Mouse (Mus musculus): Measurements from ENCODE around the gene Col4a1. TPM values are rescaled to one million over a fixed set of nuclear protein-coding genes. Genes with fewer than 3 reads are reported as not detected.

Col4a1 gene
- polyA plus RNA-seq, 1 experiment from 2014 or later = 123 TPM

- 93% methylated on average over 5 of the region's 5 CpGs for WGBS
- Histone ChIP-seq H3K27ac (replicated peaks; ENCODE audit: low read depth, low read length) (no peak overlapping the region), H3K36me3 (ENCODE audit: control insufficient read depth, insufficient read depth, low read length) (no peaks in the 10 kb centered on the region), H3K9ac (replicated peaks; ENCODE audit: low read length) (no peak overlapping the region), H3K4me2 (ENCODE audit: low read length) (no peak overlapping the region), H3K4me3 (replicated peaks; ENCODE audit: low read depth, low read length) (no peak overlapping the region), H3K4me1 (ENCODE audit: control insufficient read depth, insufficient read depth, low read length) (no peaks in the 10 kb centered on the region), H3K9me3 (ENCODE audit: control insufficient read depth, low read length) (no peaks in the 10 kb centered on the region), H3K27me3 (ENCODE audit: control insufficient read depth, insufficient read depth, low read length) (no peaks in the 10 kb centered on the region)
- ATAC-seq (ENCODE audit: low FRiP score, low TSS enrichment) (no peak), DNase-seq (no peak)
These were observed 10.3 kb upstream of the Col4a1 start for GRCm38 (mm10) chr8:11322724-11323585.

DNA sequence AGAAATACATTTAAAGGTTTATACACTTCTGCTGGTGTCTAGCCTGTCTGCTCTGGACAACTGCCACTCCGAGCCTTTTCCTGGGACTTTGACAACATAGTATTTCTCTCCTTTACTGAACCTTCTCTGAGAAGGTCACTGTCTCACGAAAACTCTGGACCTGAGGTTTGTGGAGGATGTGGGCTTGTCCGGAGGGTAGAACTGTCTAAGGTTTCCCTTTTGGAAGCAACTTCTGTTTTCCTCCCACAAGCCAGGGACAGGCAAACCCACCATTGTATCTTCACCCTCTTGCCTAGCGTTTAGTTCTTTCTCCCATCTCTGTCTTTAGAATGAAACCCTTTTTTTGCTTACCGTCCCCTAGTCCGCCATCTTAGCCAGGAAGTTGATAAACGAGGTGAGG lies 9.2 kb upstream of the Col4a1 start:
- H3K9ac ChIP-seq (replicated peaks; ENCODE audit: low read length) = no peak overlapping the region
- 88% methylated on average over 7 of the region's 7 CpGs for WGBS
- no peak overlapping the region for H3K27ac ChIP-seq (replicated peaks; ENCODE audit: low read depth, low read length)
- H3K36me3 ChIP-seq (ENCODE audit: control insufficient read depth, insufficient read depth, low read length) = no peaks in the 10 kb centered on the region
- no peak overlapping the region for H3K4me2 ChIP-seq (ENCODE audit: low read length)
- no peak for DNase-seq
- ATAC-seq (ENCODE audit: low FRiP score, low TSS enrichment) = no peak
- H3K27me3 ChIP-seq (ENCODE audit: control insufficient read depth, insufficient read depth, low read length) = no peaks in the 10 kb centered on the region
- no peak overlapping the region for H3K4me3 ChIP-seq (replicated peaks; ENCODE audit: low read depth, low read length)
- H3K4me1 ChIP-seq (ENCODE audit: control insufficient read depth, insufficient read depth, low read length) = no peaks in the 10 kb centered on the region
- no peaks in the 10 kb centered on the region for H3K9me3 ChIP-seq (ENCODE audit: control insufficient read depth, low read length)

- H3K4me1 ChIP-seq (ENCODE audit: control insufficient read depth, insufficient read depth, low read length) = no peaks in the 10 kb centered on the region
- H3K4me3 ChIP-seq (replicated peaks; ENCODE audit: low read depth, low read length) = no peak overlapping the region
- H3K9ac ChIP-seq (replicated peaks; ENCODE audit: low read length) = no peak overlapping the region
- 85% methylated on average over 11 of the region's 11 CpGs for WGBS
- H3K27ac ChIP-seq (replicated peaks; ENCODE audit: low read depth, low read length) = no peak overlapping the region
- H3K9me3 ChIP-seq (ENCODE audit: control insufficient read depth, low read length) = no peaks in the 10 kb centered on the region
- ATAC-seq (ENCODE audit: low FRiP score, low TSS enrichment) (no peak), DNase-seq (no peak)
- no peak overlapping the region for H3K4me2 ChIP-seq (ENCODE audit: low read length)
- peaks cover 4% of the 10 kb centered on the region; the same call in 1 of the 2 replicates for H3K27me3 ChIP-seq (ENCODE audit: control insufficient read depth, insufficient read depth, low read length)
- H3K36me3 ChIP-seq (ENCODE audit: control insufficient read depth, insufficient read depth, low read length) = no peaks in the 10 kb centered on the region
These were observed 6.8 kb upstream of the Col4a1 start for GRCm38 (mm10) chr8:11319405-11319804.

GRCm38 (mm10) chr8:11316118-11316517 lies 3.5 kb upstream of the Col4a1 start:
- H3K27me3 ChIP-seq (ENCODE audit: control insufficient read depth, insufficient read depth, low read length) = peaks cover 30% of the 10 kb centered on the region; the same call in 1 of the 2 replicates
- no peaks in the 10 kb centered on the region for H3K9me3 ChIP-seq (ENCODE audit: control insufficient read depth, low read length)
- H3K9ac ChIP-seq (replicated peaks; ENCODE audit: low read length) = no peak overlapping the region
- DNase-seq = no peak
- 76% methylated on average over 6 of the region's 6 CpGs for WGBS
- ATAC-seq (ENCODE audit: low FRiP score, low TSS enrichment) = no peak
- peaks cover 18% of the 10 kb centered on the region for H3K4me1 ChIP-seq (ENCODE audit: control insufficient read depth, insufficient read depth, low read length)
- no peak overlapping the region for H3K27ac ChIP-seq (replicated peaks; ENCODE audit: low read depth, low read length)
- no peak overlapping the region for H3K4me2 ChIP-seq (ENCODE audit: low read length)
- H3K4me3 ChIP-seq (replicated peaks; ENCODE audit: low read depth, low read length) = no peak overlapping the region
- H3K36me3 ChIP-seq (ENCODE audit: control insufficient read depth, insufficient read depth, low read length) = no peaks in the 10 kb centered on the region

GRCm38 (mm10) chr8:11315179-11315943 lies 2.7 kb upstream of the Col4a1 start:
- peaks cover 18% of the 10 kb centered on the region for H3K4me1 ChIP-seq (ENCODE audit: control insufficient read depth, insufficient read depth, low read length)
- DNase-seq (no peak), ATAC-seq (ENCODE audit: low FRiP score, low TSS enrichment) (no peak)
- no peak overlapping the region for H3K4me3 ChIP-seq (replicated peaks; ENCODE audit: low read depth, low read length)
- no peak overlapping the region for H3K4me2 ChIP-seq (ENCODE audit: low read length)
- no peak overlapping the region for H3K27ac ChIP-seq (replicated peaks; ENCODE audit: low read depth, low read length)
- WGBS = 74% methylated on average over 16 of the region's 16 CpGs
- no peaks in the 10 kb centered on the region for H3K9me3 ChIP-seq (ENCODE audit: control insufficient read depth, low read length)
- no peak overlapping the region for H3K9ac ChIP-seq (replicated peaks; ENCODE audit: low read length)
- peaks cover 32% of the 10 kb centered on the region; the same call in 1 of the 2 replicates for H3K27me3 ChIP-seq (ENCODE audit: control insufficient read depth, insufficient read depth, low read length)
- H3K36me3 ChIP-seq (ENCODE audit: control insufficient read depth, insufficient read depth, low read length) = no peaks in the 10 kb centered on the region

GRCm38 (mm10) chr8:11314613-11315012 lies 2.0 kb upstream of the Col4a1 start:
- WGBS = 72% methylated on average over 8 of the region's 8 CpGs
- Histone ChIP-seq H3K9me3 (ENCODE audit: control insufficient read depth, low read length) (no peaks in the 10 kb centered on the region), H3K4me3 (replicated peaks; ENCODE audit: low read depth, low read length) (no peak overlapping the region), H3K36me3 (ENCODE audit: control insufficient read depth, insufficient read depth, low read length) (no peaks in the 10 kb centered on the region), H3K27ac (replicated peaks; ENCODE audit: low read depth, low read length) (no peak overlapping the region), H3K4me1 (ENCODE audit: control insufficient read depth, insufficient read depth, low read length) (peaks cover 18% of the 10 kb centered on the region), H3K9ac (replicated peaks; ENCODE audit: low read length) (no peak overlapping the region), H3K27me3 (ENCODE audit: control insufficient read depth, insufficient read depth, low read length) (peaks cover 32% of the 10 kb centered on the region; the same call in 1 of the 2 replicates), H3K4me2 (ENCODE audit: low read length) (no peak overlapping the region)
- no peak for ATAC-seq (ENCODE audit: low FRiP score, low TSS enrichment)
- no peak for DNase-seq

GRCm38 (mm10) chr8:11313176-11314111 lies 818 bp upstream of the Col4a1 start:
- no peaks in the 10 kb centered on the region for H3K9me3 ChIP-seq (ENCODE audit: control insufficient read depth, low read length)
- H3K27me3 ChIP-seq (ENCODE audit: control insufficient read depth, insufficient read depth, low read length) = peaks cover 32% of the 10 kb centered on the region; the same call in 1 of the 2 replicates
- no peaks in the 10 kb centered on the region for H3K36me3 ChIP-seq (ENCODE audit: control insufficient read depth, insufficient read depth, low read length)
- peak overlapping the region; percentile 60 for H3K9ac ChIP-seq (replicated peaks; ENCODE audit: low read length)
- DNase-seq (peak; percentile 73), ATAC-seq (ENCODE audit: low FRiP score, low TSS enrichment) (0 out of 2 replicates have a peak, but pooled peaks have one; percentile 3)
- WGBS = 4% methylated on average over 45 of the region's 45 CpGs
- peaks cover 18% of the 10 kb centered on the region for H3K4me1 ChIP-seq (ENCODE audit: control insufficient read depth, insufficient read depth, low read length)
- H3K4me2 ChIP-seq (ENCODE audit: low read length) = peak overlapping the region; percentile 87
- 0 out of 2 replicates have a peak overlapping the region, but pooled peaks have one; percentile 45 for H3K27ac ChIP-seq (replicated peaks; ENCODE audit: low read depth, low read length)
- peak overlapping the region; percentile 51 for H3K4me3 ChIP-seq (replicated peaks; ENCODE audit: low read depth, low read length)
